Mouse (Mus musculus): ENCODE data around the gene Kcnn1. TPM values are rescaled to one million over a fixed set of nuclear protein-coding genes. Genes with fewer than 3 reads are reported as not detected.

Kcnn1 gene
- polyA plus RNA-seq (2014; fragmentation: Nextera tagmentation; extraction: Ambion mirVana) = 1.8 and 2.2 TPM in 2 replicates

DNA sequence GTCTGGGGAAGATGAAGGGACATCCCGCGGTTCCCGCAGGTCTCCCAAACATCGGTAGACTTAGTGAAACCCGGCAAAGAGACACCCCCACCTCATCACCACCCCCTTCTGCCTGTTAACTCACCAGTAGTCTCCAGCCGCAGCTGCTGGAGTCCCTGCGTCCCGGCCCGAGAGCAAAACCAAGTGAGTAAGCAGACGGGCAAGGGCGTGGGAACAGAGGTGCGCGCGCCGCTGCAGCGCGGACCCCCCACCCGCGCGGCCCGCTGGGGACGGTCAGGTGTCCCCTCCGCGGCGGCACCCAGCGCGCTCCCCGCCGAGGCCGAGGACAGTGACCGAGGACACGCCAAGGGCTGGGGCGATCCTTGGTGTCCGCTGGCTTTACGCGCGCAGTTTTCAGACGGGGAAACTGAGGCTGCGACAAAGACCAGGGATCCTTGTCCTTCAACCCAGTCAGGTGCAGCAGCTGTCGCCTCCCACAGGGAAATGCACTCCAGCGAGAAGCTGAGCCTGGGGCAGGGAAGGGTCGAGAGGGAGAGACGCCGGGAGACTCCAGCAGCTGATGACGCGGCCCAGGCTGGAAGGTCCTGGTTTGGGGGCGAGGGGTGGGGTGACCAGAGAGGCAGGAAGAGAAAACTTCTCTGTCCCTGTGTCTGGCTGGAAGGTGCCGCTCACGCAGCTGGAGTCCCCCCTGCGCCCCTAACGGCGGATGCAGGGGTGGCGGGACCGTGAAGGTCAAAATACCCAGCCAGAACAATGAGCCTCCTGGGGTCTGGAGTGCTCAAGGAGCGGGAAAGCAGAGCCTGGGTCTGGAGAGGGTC is at the start of gene Kcnn1:
Gene Kcnn1 (minus strand): TSS at position 435 of the 818 bp plus-strand sequence.
- Histone ChIP-seq H3K4me2 (ENCODE audit: low read length) (peak within 1 kb of the TSS; percentile 95), H3K27me3 (ENCODE audit: control insufficient read depth, insufficient read depth, low read length) (peaks cover 32% of the 10 kb centered on the region), H3K27ac (replicated peaks in 1 of 2; ENCODE audit: control insufficient read depth in 1 of 2, insufficient read depth in 1 of 2, low read depth in 2 of 2, low read length in 2 of 2) (0 out of 4 replicates have a peak within 1 kb of the TSS, but pooled peaks of 1 of the 2 experiments have one; percentile 84), H3K9ac (ENCODE audit: low read length) (peak within 1 kb of the TSS; percentile 78), H3K4me3 (ENCODE audit: control insufficient read depth in 1 of 2, insufficient read depth in 1 of 2, low read depth in 1 of 2, low read length in 2 of 2) (peak within 1 kb of the TSS; percentile 53 to 69), H3K9me3 (ENCODE audit: control insufficient read depth, low read length) (no peaks in the 10 kb centered on the region), H3K36me3 (ENCODE audit: control insufficient read depth, insufficient read depth, low read length) (peaks cover 5% of the 10 kb centered on the region), H3K4me1 (ENCODE audit: control insufficient read depth in 2 of 2, insufficient read depth in 2 of 2, low read length in 2 of 2) (peaks cover 20 to 32% of the 10 kb centered on the region in 2 experiments)
- ATAC-seq (ENCODE audit: insufficient number of reproducible peaks, insufficient read depth, low FRiP score, low read depth) = no peak
- WGBS = 1% methylated on average over 55 of the region's 55 CpGs

- H3K27me3 ChIP-seq (ENCODE audit: control insufficient read depth, insufficient read depth, low read length) = no peaks in the 10 kb centered on the region
- peaks cover 8 to 14% of the 10 kb centered on the region in 2 experiments for H3K4me1 ChIP-seq (ENCODE audit: control insufficient read depth in 2 of 2, insufficient read depth in 2 of 2, low read length in 2 of 2)
- no peaks in the 10 kb centered on the region for H3K9me3 ChIP-seq (ENCODE audit: control insufficient read depth, low read length)
- 76% methylated on average over 5 of the region's 5 CpGs for WGBS
- peaks cover 62% of the 10 kb centered on the region for H3K36me3 ChIP-seq (ENCODE audit: control insufficient read depth, insufficient read depth, low read length)
- H3K4me3 ChIP-seq (ENCODE audit: control insufficient read depth in 1 of 2, insufficient read depth in 1 of 2, low read depth in 1 of 2, low read length in 2 of 2) = no peak overlapping the region
- no peak overlapping the region for H3K9ac ChIP-seq (ENCODE audit: low read length)
- no peak overlapping the region for H3K4me2 ChIP-seq (ENCODE audit: low read length)
- no peak for ATAC-seq (ENCODE audit: insufficient number of reproducible peaks, insufficient read depth, low FRiP score, low read depth)
- H3K27ac ChIP-seq (replicated peaks in 1 of 2; ENCODE audit: control insufficient read depth in 1 of 2, insufficient read depth in 1 of 2, low read depth in 2 of 2, low read length in 2 of 2) = no peak overlapping the region
These were observed 48.5 kb upstream of the Kcnn1 start for GRCm38 (mm10) chr8:70911596-70911995.

DNA sequence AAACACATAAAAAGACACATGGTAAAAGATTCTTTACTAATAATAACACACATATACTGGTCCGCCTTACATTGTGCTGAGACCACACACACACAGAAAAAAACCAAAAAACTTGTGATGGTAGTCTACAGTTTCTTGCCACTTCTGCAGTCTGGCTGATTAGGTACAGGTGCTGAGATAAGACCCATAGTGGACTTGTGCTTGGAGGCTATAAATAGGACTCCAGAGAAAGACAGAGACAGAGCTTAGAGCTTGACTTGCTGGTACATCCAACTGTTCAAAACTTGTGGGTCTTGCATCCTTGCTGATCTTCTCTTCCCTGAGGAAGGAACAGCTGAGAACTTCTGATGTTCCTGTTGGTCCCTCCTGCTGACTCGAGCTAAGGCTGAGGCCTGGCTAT is 44.5 kb upstream of the Kcnn1 start:
- ATAC-seq (ENCODE audit: insufficient number of reproducible peaks, insufficient read depth, low FRiP score, low read depth) = no peak
- Histone ChIP-seq H3K4me2 (ENCODE audit: low read length) (peak overlapping the region; percentile 81; the same call in 1 of the 2 replicates), H3K9ac (ENCODE audit: low read length) (peak overlapping the region; percentile 94; the same call in 1 of the 2 replicates), H3K36me3 (ENCODE audit: control insufficient read depth, insufficient read depth, low read length) (peaks cover 21% of the 10 kb centered on the region), H3K27ac (replicated peaks in 1 of 2; ENCODE audit: control insufficient read depth in 1 of 2, insufficient read depth in 1 of 2, low read depth in 2 of 2, low read length in 2 of 2) (no peak overlapping the region), H3K4me1 (ENCODE audit: control insufficient read depth in 2 of 2, insufficient read depth in 2 of 2, low read length in 2 of 2) (peaks cover 8 to 21% of the 10 kb centered on the region in 2 experiments), H3K4me3 (ENCODE audit: control insufficient read depth in 1 of 2, insufficient read depth in 1 of 2, low read depth in 1 of 2, low read length in 2 of 2) (no peak overlapping the region), H3K9me3 (ENCODE audit: control insufficient read depth, low read length) (no peaks in the 10 kb centered on the region), H3K27me3 (ENCODE audit: control insufficient read depth, insufficient read depth, low read length) (0 out of 2 replicates have a peak, but pooled peaks cover under 1% of the 10 kb centered on the region)
- 65% methylated on average over 2 of the region's 2 CpGs for WGBS

DNA sequence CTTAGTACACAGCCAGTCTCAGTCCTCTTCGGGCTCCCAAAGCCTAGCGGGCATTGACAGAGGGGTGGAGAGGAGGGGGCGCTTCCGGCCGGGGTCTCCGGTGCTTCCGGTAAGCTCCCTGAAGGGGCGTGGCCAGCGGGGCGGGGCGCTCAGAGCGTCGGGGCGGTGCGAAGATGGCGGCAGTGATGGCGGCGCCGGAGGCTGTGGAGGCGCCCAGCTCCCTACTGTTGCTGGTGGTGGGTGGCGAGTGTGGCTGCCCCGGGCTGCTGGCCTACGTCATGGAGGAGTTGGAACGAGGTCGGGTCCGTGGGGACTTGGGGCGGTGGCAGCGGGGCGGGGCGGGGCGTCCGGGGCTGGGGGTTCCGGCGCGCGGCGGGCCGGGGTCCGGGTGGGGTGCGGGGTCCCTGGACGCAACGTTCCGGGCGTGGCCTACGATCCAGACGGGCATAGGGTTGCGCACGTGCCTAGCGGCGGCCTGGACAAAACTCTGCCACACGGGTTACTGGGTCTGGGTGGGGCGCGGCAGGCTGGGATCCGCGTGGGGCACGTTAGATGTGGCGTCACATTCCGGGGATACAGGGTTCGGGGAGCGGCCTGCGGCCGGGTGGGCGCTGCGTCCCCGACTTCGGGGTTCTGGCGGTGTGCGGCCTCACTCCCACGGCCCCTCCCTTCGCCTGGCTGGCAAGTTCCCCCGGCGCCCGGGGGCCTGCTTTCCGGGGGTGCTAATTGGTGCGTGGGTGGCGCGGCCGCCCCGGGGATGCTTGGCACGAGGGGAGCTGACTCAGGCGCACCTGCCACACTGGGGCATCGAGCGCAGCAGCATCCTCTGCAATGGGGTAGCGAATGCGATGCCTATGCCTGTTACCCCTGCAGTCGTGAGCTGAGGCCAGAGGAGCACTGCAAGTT is 43.0 kb upstream of the Kcnn1 start, which contains the start of gene Map1s:
Gene Map1s (plus strand): TSS at position 102 of the 906 bp plus-strand sequence.
- ATAC-seq (ENCODE audit: insufficient number of reproducible peaks, insufficient read depth, low FRiP score, low read depth) = peak; percentile 87
- Histone ChIP-seq H3K4me1 (ENCODE audit: control insufficient read depth in 2 of 2, insufficient read depth in 2 of 2, low read length in 2 of 2) (peaks cover 8 to 21% of the 10 kb centered on the region in 2 experiments), H3K27ac (replicated peaks in 1 of 2; ENCODE audit: control insufficient read depth in 1 of 2, insufficient read depth in 1 of 2, low read depth in 2 of 2, low read length in 2 of 2) (peak within 1 kb of the TSS; percentile 44 to 92), H3K9ac (ENCODE audit: low read length) (peak within 1 kb of the TSS; percentile 94), H3K9me3 (ENCODE audit: control insufficient read depth, low read length) (no peaks in the 10 kb centered on the region), H3K36me3 (ENCODE audit: control insufficient read depth, insufficient read depth, low read length) (peaks cover 6% of the 10 kb centered on the region), H3K27me3 (ENCODE audit: control insufficient read depth, insufficient read depth, low read length) (0 out of 2 replicates have a peak, but pooled peaks cover 3% of the 10 kb centered on the region), H3K4me3 (ENCODE audit: control insufficient read depth in 1 of 2, insufficient read depth in 1 of 2, low read depth in 1 of 2, low read length in 2 of 2) (peak within 1 kb of the TSS; percentile 74 to 86), H3K4me2 (ENCODE audit: low read length) (peak within 1 kb of the TSS; percentile 81)
- under 1% methylated on average over 78 of the region's 86 CpGs for WGBS

- 0 out of 2 replicates have a peak, but pooled peaks cover 3% of the 10 kb centered on the region for H3K27me3 ChIP-seq (ENCODE audit: control insufficient read depth, insufficient read depth, low read length)
- WGBS = 12% methylated on average over 8 of the region's 8 CpGs
- H3K36me3 ChIP-seq (ENCODE audit: control insufficient read depth, insufficient read depth, low read length) = 0 out of 2 replicates have a peak, but pooled peaks cover under 1% of the 10 kb centered on the region
- H3K4me2 ChIP-seq (ENCODE audit: low read length) = peak overlapping the region; percentile 81
- H3K9me3 ChIP-seq (ENCODE audit: control insufficient read depth, low read length) = no peaks in the 10 kb centered on the region
- peaks cover 8 to 21% of the 10 kb centered on the region in 2 experiments for H3K4me1 ChIP-seq (ENCODE audit: control insufficient read depth in 2 of 2, insufficient read depth in 2 of 2, low read length in 2 of 2)
- H3K27ac ChIP-seq (replicated peaks in 1 of 2; ENCODE audit: control insufficient read depth in 1 of 2, insufficient read depth in 1 of 2, low read depth in 2 of 2, low read length in 2 of 2) = peak overlapping the region in 1 of 2 experiments; percentile 92; a peak in 2 of 4 replicates
- no peak for ATAC-seq (ENCODE audit: insufficient number of reproducible peaks, insufficient read depth, low FRiP score, low read depth)
- H3K9ac ChIP-seq (ENCODE audit: low read length) = peak overlapping the region; percentile 94
- peak overlapping the region; percentile 74 to 86 for H3K4me3 ChIP-seq (ENCODE audit: control insufficient read depth in 1 of 2, insufficient read depth in 1 of 2, low read depth in 1 of 2, low read length in 2 of 2)
These were observed 42.4 kb upstream of the Kcnn1 start for GRCm38 (mm10) chr8:70905463-70905830.

DNA sequence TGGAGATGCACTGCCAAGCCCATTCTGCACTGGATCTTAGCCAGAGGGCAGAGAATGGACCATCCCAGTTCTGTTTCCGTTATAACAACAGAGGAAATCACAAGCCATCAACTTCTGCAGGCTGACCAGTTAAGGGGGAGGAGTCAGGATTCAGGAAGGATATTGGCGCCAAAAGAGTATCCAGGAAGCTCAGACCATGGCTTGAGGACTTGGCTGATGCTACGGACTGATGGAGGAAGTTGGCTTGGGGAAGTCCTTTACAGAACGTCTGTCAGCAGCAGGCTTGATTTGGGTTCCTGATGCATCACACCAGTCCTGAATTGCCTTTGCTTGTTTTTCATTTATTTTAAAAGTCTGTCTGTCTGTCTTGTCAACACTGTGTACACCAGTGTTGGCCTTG is 41.5 kb upstream of the Kcnn1 start:
- Histone ChIP-seq H3K9me3 (ENCODE audit: control insufficient read depth, low read length) (no peaks in the 10 kb centered on the region), H3K27me3 (ENCODE audit: control insufficient read depth, insufficient read depth, low read length) (0 out of 2 replicates have a peak, but pooled peaks cover 3% of the 10 kb centered on the region), H3K4me1 (ENCODE audit: control insufficient read depth in 2 of 2, insufficient read depth in 2 of 2, low read length in 2 of 2) (peaks cover 8 to 21% of the 10 kb centered on the region in 2 experiments), H3K36me3 (ENCODE audit: control insufficient read depth, insufficient read depth, low read length) (no peaks in the 10 kb centered on the region), H3K4me3 (ENCODE audit: control insufficient read depth in 1 of 2, insufficient read depth in 1 of 2, low read depth in 1 of 2, low read length in 2 of 2) (no peak overlapping the region), H3K9ac (ENCODE audit: low read length) (no peak overlapping the region), H3K4me2 (ENCODE audit: low read length) (no peak overlapping the region), H3K27ac (replicated peaks in 1 of 2; ENCODE audit: control insufficient read depth in 1 of 2, insufficient read depth in 1 of 2, low read depth in 2 of 2, low read length in 2 of 2) (no peak overlapping the region)
- 32% methylated on average over 4 of the region's 4 CpGs for WGBS
- no peak for ATAC-seq (ENCODE audit: insufficient number of reproducible peaks, insufficient read depth, low FRiP score, low read depth)

GRCm38 (mm10) chr8:70903582-70903981 is 40.5 kb upstream of the Kcnn1 start:
- Histone ChIP-seq H3K36me3 (ENCODE audit: control insufficient read depth, insufficient read depth, low read length) (no peaks in the 10 kb centered on the region), H3K27ac (replicated peaks in 1 of 2; ENCODE audit: control insufficient read depth in 1 of 2, insufficient read depth in 1 of 2, low read depth in 2 of 2, low read length in 2 of 2) (no peak overlapping the region), H3K4me1 (ENCODE audit: control insufficient read depth in 2 of 2, insufficient read depth in 2 of 2, low read length in 2 of 2) (peaks cover 8 to 21% of the 10 kb centered on the region in 2 experiments), H3K27me3 (ENCODE audit: control insufficient read depth, insufficient read depth, low read length) (0 out of 2 replicates have a peak, but pooled peaks cover 3% of the 10 kb centered on the region), H3K9ac (ENCODE audit: low read length) (no peak overlapping the region), H3K9me3 (ENCODE audit: control insufficient read depth, low read length) (no peaks in the 10 kb centered on the region), H3K4me3 (ENCODE audit: control insufficient read depth in 1 of 2, insufficient read depth in 1 of 2, low read depth in 1 of 2, low read length in 2 of 2) (no peak overlapping the region), H3K4me2 (ENCODE audit: low read length) (no peak overlapping the region)
- no peak for ATAC-seq (ENCODE audit: insufficient number of reproducible peaks, insufficient read depth, low FRiP score, low read depth)
